Mouse (Mus musculus): Measurements from ENCODE around the gene Calm1.

DNA sequence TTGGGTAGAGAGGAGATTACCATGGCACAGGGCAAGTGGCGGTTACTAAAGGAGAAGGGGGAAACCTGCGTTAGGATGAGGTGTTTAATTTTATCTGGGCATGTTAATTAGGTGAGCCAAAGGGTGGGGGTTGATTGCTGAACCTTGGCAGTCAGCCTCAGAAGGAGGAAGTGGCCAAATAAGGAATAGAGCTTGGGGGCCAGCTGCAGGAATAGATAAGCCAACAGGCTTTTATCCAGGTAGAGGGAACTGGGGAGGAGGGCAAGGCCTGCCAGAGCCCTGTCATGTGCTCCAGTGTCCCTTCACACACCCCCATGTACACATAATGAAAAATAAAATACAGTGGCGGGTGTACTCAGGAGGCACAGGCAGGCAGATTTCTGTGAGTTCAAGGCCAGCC lies 13.2 kb downstream of the Calm1 start:
- TF ChIP-seq CTCF (IDR thresholded peaks at IDR 0.05; ENCODE audit: borderline replicate concordance, insufficient read depth, low read length) (no peak), POLR2A (IDR thresholded peaks at IDR 0.05; ENCODE audit: low read depth, low read length) (no peak)
